Mouse (Mus musculus) lung, embryonic 14.5 days (tissue): ENCODE measurements at regions not wholly inside any gene's neighbourhood (a gene's known extent, or its start where the extent isn't known, plus 50 kb on each side); places are given as distances from the start of the nearest gene placed in this dataset.

Experiments
- ATAC-seq: fragments of 200-750 bp; cut with Nextera tagmentation; 2 replicates; pipeline ENCODE4 v1.8.0; 2017; ENCODE audit warnings: mild to moderate bottlenecking, moderate TSS enrichment, moderate library complexity; ENCODE audit not compliant: insufficient read depth
- DNase-seq: peaks from one replicate; pipeline ENCODE4 v3.0.0-alpha.2; 2015
- H3K27ac ChIP-seq: fragments of 300-500 bp; sonication (generic); 2 replicates; pipeline ENCODE4 v1.5.1; 2014; ENCODE audit warnings: low read depth, mild to moderate bottlenecking, moderate library complexity
- H3K27me3 ChIP-seq: fragments of 300-500 bp; sonication (generic); 2 replicates; pipeline ENCODE4 v1.6.1; 2014; ENCODE audit warnings: low read length, control low read depth; ENCODE audit not compliant: insufficient read depth
- H3K36me3 ChIP-seq: fragments of 300-500 bp; sonication (generic); 2 replicates; pipeline ENCODE4 v1.6.1; 2014; ENCODE audit warnings: control low read depth; ENCODE audit not compliant: insufficient read depth
- H3K4me1 ChIP-seq: fragments of 300-500 bp; sonication (generic); 2 replicates; pipeline ENCODE4 v1.6.1; 2014; ENCODE audit warnings: antibody characterized with exemption, control low read depth; ENCODE audit not compliant: insufficient read depth
- H3K4me2 ChIP-seq: fragments of 300-500 bp; sonication (generic); 2 replicates; pipeline ENCODE4 v1.6.1; 2014; ENCODE audit warnings: mild to moderate bottlenecking
- H3K4me3 ChIP-seq: fragments of 300-500 bp; sonication (generic); 2 replicates; pipeline ENCODE4 v1.5.1; 2014; ENCODE audit warnings: low read depth, low read length
- H3K9ac ChIP-seq: fragments of 300-500 bp; sonication (generic); 2 replicates; pipeline ENCODE4 v1.6.1; 2014
- H3K9me3 ChIP-seq: fragments of 300-500 bp; sonication (generic); 2 replicates; pipeline ENCODE4 v1.6.1; 2016; ENCODE audit warnings: low read depth, low read length, control low read depth
- CTCF ChIP-seq: IDR thresholded peaks from 2 replicates; pipeline ENCODE4 v1.5.1; 2016; ENCODE audit warnings: antibody characterized with exemption, low read depth
- WGBS: fragments of 180-500 bp; shearing (Covaris S2); extraction: QIAGEN DNeasy Blood & Tissue Kit; methylation state at CpG from one replicate; pipeline ENCODE4 v1.1.7; 2014; 5-methylcytosine and 5-hydroxymethylcytosine counted together

DNA sequence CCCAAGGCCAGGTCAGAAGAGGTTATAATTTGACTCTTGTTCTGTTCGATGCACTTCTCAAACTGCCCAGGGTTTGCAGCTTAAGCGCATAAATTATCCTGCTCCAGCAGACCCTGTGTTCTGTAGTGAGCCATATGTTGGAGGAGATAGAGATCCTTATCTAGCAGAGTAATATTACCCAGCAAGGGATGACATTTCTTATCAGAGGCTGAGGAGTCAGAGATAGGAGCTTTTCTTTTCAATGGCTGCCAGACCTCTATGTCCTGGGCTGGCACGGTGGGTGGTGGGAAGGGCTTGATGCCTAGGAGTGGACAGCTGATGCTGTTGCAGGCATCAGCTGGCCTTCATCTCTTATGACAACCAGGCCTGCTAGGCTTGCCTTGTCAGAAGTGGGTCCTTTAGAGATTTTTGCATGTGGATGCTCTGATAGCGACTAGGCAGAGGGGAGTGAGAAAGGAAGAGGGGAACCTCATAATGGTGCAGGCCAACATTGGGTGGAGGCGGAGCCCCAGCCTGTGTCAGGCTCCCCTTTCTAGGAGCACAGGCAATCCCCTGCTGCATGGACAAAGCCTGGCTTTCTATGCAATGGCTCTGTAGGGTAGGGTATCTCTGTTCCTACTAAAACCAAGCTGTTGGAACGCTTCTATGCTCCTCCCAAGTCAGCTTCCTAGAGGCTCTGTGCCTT, 1300.5 kb upstream of the A1bg start:
- no peaks in the 10 kb centered on the region for H3K27me3 ChIP-seq
- no peak overlapping the region for H3K4me2 ChIP-seq
- 68% methylated on average over 6 of the region's 6 CpGs for WGBS
- no peaks in the 10 kb centered on the region for H3K36me3 ChIP-seq
- no peak overlapping the region for H3K4me3 ChIP-seq
- no peak for ATAC-seq
- no peak overlapping the region for H3K27ac ChIP-seq
- H3K9me3 ChIP-seq = no peaks in the 10 kb centered on the region
- no peak overlapping the region for H3K9ac ChIP-seq
- H3K4me1 ChIP-seq = no peaks in the 10 kb centered on the region
- TF ChIP-seq CTCF = no peak
- no peak for DNase-seq

GRCm38 (mm10) chr15:62222731-62223130, 1299.9 kb upstream of the A1bg start:
- H3K4me1 ChIP-seq = no peaks in the 10 kb centered on the region
- no peaks in the 10 kb centered on the region for H3K27me3 ChIP-seq
- ATAC-seq (no peak), DNase-seq (no peak)
- H3K4me2 ChIP-seq = no peak overlapping the region
- no peaks in the 10 kb centered on the region for H3K9me3 ChIP-seq
- no peak overlapping the region for H3K27ac ChIP-seq
- H3K4me3 ChIP-seq = no peak overlapping the region
- H3K36me3 ChIP-seq = no peaks in the 10 kb centered on the region
- 71% methylated on average over 5 of the region's 5 CpGs for WGBS
- no peak for TF ChIP-seq CTCF
- no peak overlapping the region for H3K9ac ChIP-seq

DNA sequence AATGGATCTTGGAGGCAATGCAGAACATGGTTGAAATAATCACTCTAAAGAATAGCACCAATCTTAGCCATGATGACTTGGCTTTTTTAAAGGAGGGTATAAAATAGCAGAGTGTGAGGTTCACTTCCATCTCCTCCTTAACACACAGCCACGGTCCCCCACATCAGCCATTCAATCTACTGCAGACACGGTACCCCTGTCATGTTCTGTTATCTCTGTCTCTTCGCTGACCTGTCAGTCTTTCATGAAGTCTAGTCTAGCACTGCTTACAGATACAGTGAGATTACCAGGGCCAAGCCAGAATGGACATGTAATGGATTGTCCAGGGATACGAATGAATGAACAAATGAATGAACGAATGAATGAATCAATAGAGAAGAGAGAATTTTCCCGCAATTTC, 1299.4 kb upstream of the A1bg start:
- no peak overlapping the region for H3K27ac ChIP-seq

GRCm38 (mm10) chr15:62221024-62221819, 1298.4 kb upstream of the A1bg start:
- H3K27me3 ChIP-seq = no peaks in the 10 kb centered on the region
- H3K9me3 ChIP-seq = no peaks in the 10 kb centered on the region
- H3K36me3 ChIP-seq = no peaks in the 10 kb centered on the region
- no peak overlapping the region for H3K9ac ChIP-seq
- 76% methylated on average over 8 of the region's 8 CpGs for WGBS
- no peak overlapping the region for H3K4me2 ChIP-seq
- H3K4me1 ChIP-seq = 0 out of 2 replicates have a peak, but pooled peaks cover 3% of the 10 kb centered on the region
- DNase-seq = no peak
- no peak overlapping the region for H3K27ac ChIP-seq
- TF ChIP-seq CTCF = no peak
- no peak; the same call in 1 of the 2 replicates for ATAC-seq
- no peak overlapping the region for H3K4me3 ChIP-seq

More for the DNA sequence above, 1299.4 kb upstream of the A1bg start:
- Histone ChIP-seq H3K4me2 (no peak overlapping the region), H3K27me3 (no peaks in the 10 kb centered on the region), H3K9me3 (no peaks in the 10 kb centered on the region), H3K36me3 (no peaks in the 10 kb centered on the region), H3K4me3 (no peak overlapping the region), H3K9ac (no peak overlapping the region), H3K4me1 (0 out of 2 replicates have a peak, but pooled peaks cover under 1% of the 10 kb centered on the region)
- TF ChIP-seq CTCF = no peak
- WGBS = 84% methylated on average over 6 of the region's 6 CpGs
- ATAC-seq (no peak), DNase-seq (no peak)

- DNase-seq (no peak), ATAC-seq (no peak)
- H3K27me3 ChIP-seq = no peaks in the 10 kb centered on the region
- no peaks in the 10 kb centered on the region for H3K9me3 ChIP-seq
- 75% methylated on average over 3 of the region's 3 CpGs for WGBS
- H3K4me2 ChIP-seq = no peak overlapping the region
- H3K27ac ChIP-seq = no peak overlapping the region
- TF ChIP-seq CTCF = no peak
- no peak overlapping the region for H3K9ac ChIP-seq
- 0 out of 2 replicates have a peak, but pooled peaks cover 3% of the 10 kb centered on the region for H3K4me1 ChIP-seq
- no peak overlapping the region for H3K4me3 ChIP-seq
- no peaks in the 10 kb centered on the region for H3K36me3 ChIP-seq
Observed at GRCm38 (mm10) chr15:62220620-62221019, 1297.8 kb upstream of the A1bg start.

- 86% methylated on average over 9 of the region's 9 CpGs for WGBS
- no peak for TF ChIP-seq CTCF
- H3K36me3 ChIP-seq = no peaks in the 10 kb centered on the region
- H3K4me1 ChIP-seq = 0 out of 2 replicates have a peak, but pooled peaks cover 3% of the 10 kb centered on the region
- no peaks in the 10 kb centered on the region for H3K9me3 ChIP-seq
- ATAC-seq (no peak), DNase-seq (no peak)
- H3K4me2 ChIP-seq = no peak overlapping the region
- no peak overlapping the region for H3K27ac ChIP-seq
- H3K9ac ChIP-seq = no peak overlapping the region
- no peak overlapping the region for H3K4me3 ChIP-seq
- no peaks in the 10 kb centered on the region for H3K27me3 ChIP-seq
Observed at GRCm38 (mm10) chr15:62219934-62220540, 1297.2 kb upstream of the A1bg start.
